Mouse (Mus musculus) forebrain, embryonic 15.5 days (tissue): ENCODE results near the gene Oasl1. TPM values are rescaled to one million over a fixed set of nuclear protein-coding genes. Genes with fewer than 3 reads are reported as not detected.

Source experiments
- ATAC-seq: fragments of 200-750 bp; cut with Nextera tagmentation; replicated peaks from 2 replicates; pipeline ENCODE4 v1.8.0; 2017; ENCODE audit warnings: mild to moderate bottlenecking, moderate TSS enrichment, moderate library complexity
- H3K27ac ChIP-seq: fragments of 300-500 bp; sonication (generic); replicated peaks from 2 replicates; pipeline ENCODE4 v1.5.1; 2015; ENCODE audit warnings: mild to moderate bottlenecking, inconsistent platforms
- H3K27me3 ChIP-seq: fragments of 300-500 bp; sonication (generic); 2 replicates; pipeline ENCODE4 v1.6.1; 2015; ENCODE audit warnings: inconsistent platforms
- H3K36me3 ChIP-seq: fragments of 300-500 bp; sonication (generic); 2 replicates; pipeline ENCODE4 v1.6.1; 2015; ENCODE audit warnings: mild to moderate bottlenecking, inconsistent platforms
- H3K4me1 ChIP-seq: fragments of 300-500 bp; sonication (generic); 2 replicates; pipeline ENCODE4 v1.6.1; 2015; ENCODE audit warnings: inconsistent platforms
- H3K4me2 ChIP-seq: fragments of 300-500 bp; sonication (generic); replicated peaks from 2 replicates; pipeline ENCODE4 v1.6.1; 2015; ENCODE audit warnings: mild to moderate bottlenecking, inconsistent platforms
- H3K4me3 ChIP-seq: fragments of 300-500 bp; sonication (generic); 2 replicates; pipeline ENCODE4 v1.5.1; 2015; ENCODE audit warnings: mild to moderate bottlenecking, inconsistent platforms
- H3K9ac ChIP-seq: fragments of 300-500 bp; sonication (generic); replicated peaks from 2 replicates; pipeline ENCODE4 v1.6.1; 2015; ENCODE audit warnings: mild to moderate bottlenecking, inconsistent platforms
- H3K9me3 ChIP-seq: fragments of 300-500 bp; sonication (generic); 2 replicates; pipeline ENCODE4 v1.6.1; 2016; ENCODE audit warnings: inconsistent platforms
- WGBS: fragments of 180-500 bp; shearing (Covaris S2); methylation state at CpG from one replicate; pipeline ENCODE4 v1.1.7; 2015; ENCODE audit warnings: mixed read lengths; 5-methylcytosine and 5-hydroxymethylcytosine counted together
- polyA plus RNA-seq: library from polyadenylated mRNA; unstranded; fragments of >200 nt; fragmentation: Nextera tagmentation; extraction: Ambion mirVana; gene quantifications from 2 replicates; pipeline ENCODE4 v1.2.1, GENCODE M21; 2015

The Oasl1 gene
- polyA plus RNA-seq, 1 experiment from 2014 or later: 0.23 TPM

DNA sequence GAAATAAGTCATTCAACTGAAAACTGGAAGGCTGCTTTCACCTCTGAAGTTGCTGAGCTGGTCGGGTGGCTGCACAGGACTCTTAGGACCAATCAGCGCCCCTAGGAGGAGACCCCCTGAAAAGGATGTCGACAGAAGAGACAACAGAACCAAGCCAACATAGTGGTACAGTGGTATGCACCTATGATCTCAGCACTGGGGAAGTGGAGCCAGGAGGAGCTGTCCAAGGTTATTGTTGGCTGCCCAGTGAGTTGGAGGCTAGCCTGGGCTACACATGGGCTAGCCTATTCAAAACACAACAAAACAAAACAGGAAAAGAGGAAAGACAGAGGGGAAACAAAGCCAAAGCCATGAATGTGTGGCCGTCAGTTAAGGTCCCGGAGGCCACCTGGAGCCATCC is 35.0 kb downstream of the Oasl1 start:
- Histone ChIP-seq H3K9ac (no peak overlapping the region), H3K9me3 (no peaks in the 10 kb centered on the region), H3K27ac (no peak overlapping the region), H3K4me1 (no peaks in the 10 kb centered on the region), H3K4me2 (no peak overlapping the region), H3K27me3 (no peaks in the 10 kb centered on the region), H3K36me3 (no peaks in the 10 kb centered on the region), H3K4me3 (no peak overlapping the region)
- WGBS: 82% methylated on average over 5 of the region's 5 CpGs
- no peak for ATAC-seq

- Histone ChIP-seq H3K9me3 (no peaks in the 10 kb centered on the region), H3K4me2 (no peak overlapping the region), H3K9ac (no peak overlapping the region), H3K27me3 (no peaks in the 10 kb centered on the region), H3K4me3 (no peak overlapping the region), H3K36me3 (no peaks in the 10 kb centered on the region), H3K27ac (no peak overlapping the region), H3K4me1 (no peaks in the 10 kb centered on the region)
- no peak for ATAC-seq
- WGBS: 65% methylated on average over 4 of the region's 4 CpGs
Observed at GRCm38 (mm10) chr5:114961590-114962360, 38.7 kb downstream of the Oasl1 start.

- Histone ChIP-seq H3K4me2 (no peak overlapping the region), H3K4me1 (no peaks in the 10 kb centered on the region), H3K4me3 (no peak overlapping the region), H3K27ac (no peak overlapping the region), H3K27me3 (no peaks in the 10 kb centered on the region), H3K9me3 (no peaks in the 10 kb centered on the region), H3K36me3 (no peaks in the 10 kb centered on the region), H3K9ac (no peak overlapping the region)
- ATAC-seq: no peak
- whole genome bisulfite sequencing: 77% methylated on average over 7 of the region's 7 CpGs
Observed at GRCm38 (mm10) chr5:114964315-114964966, 41.4 kb downstream of the Oasl1 start.

GRCm38 (mm10) chr5:114964967-114965898 is 42.2 kb downstream of the Oasl1 start:
- no peaks in the 10 kb centered on the region for H3K9me3 ChIP-seq
- no peaks in the 10 kb centered on the region for H3K27me3 ChIP-seq
- WGBS: 72% methylated on average over 17 of the region's 17 CpGs
- no peaks in the 10 kb centered on the region for H3K36me3 ChIP-seq
- no peaks in the 10 kb centered on the region for H3K4me1 ChIP-seq
- ATAC-seq: no peak
- no peak overlapping the region for H3K9ac ChIP-seq
- no peak overlapping the region for H3K4me2 ChIP-seq
- no peak overlapping the region for H3K27ac ChIP-seq
- no peak overlapping the region for H3K4me3 ChIP-seq

- Histone ChIP-seq H3K4me1 (no peaks in the 10 kb centered on the region), H3K27ac (no peak overlapping the region), H3K4me2 (no peak overlapping the region), H3K36me3 (no peaks in the 10 kb centered on the region), H3K9ac (no peak overlapping the region), H3K27me3 (no peaks in the 10 kb centered on the region), H3K4me3 (no peak overlapping the region), H3K9me3 (no peaks in the 10 kb centered on the region)
- WGBS: 44% methylated on average over 14 of the region's 14 CpGs
- ATAC-seq: no peak
Observed at GRCm38 (mm10) chr5:114967523-114968268, 44.7 kb downstream of the Oasl1 start.

DNA sequence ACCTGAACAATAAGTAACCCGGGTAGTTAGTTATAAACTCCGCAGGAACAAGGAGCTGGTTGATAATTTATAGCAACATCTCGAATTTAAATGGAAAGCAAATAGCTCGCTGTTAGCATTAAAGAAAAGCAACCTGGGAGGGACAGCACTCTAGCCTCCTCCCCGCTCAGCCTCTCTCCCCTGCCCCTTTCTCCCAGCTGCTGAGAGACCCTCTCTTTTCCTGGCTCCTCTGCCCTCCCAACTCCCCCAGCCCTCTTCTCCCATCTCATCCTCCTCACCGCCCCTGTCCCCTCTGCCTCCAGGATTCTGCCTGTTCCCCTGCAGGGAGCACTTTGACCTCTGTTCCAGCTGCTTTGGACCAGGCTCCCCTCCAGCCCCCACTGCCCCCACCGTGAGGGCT is 45.6 kb downstream of the Oasl1 start:
- ATAC-seq: no peak
- Histone ChIP-seq H3K9ac (no peak overlapping the region), H3K27me3 (no peaks in the 10 kb centered on the region), H3K36me3 (no peaks in the 10 kb centered on the region), H3K27ac (no peak overlapping the region), H3K4me3 (no peak overlapping the region), H3K4me2 (no peak overlapping the region), H3K4me1 (no peaks in the 10 kb centered on the region), H3K9me3 (no peaks in the 10 kb centered on the region)
- 19% methylated on average over 7 of the region's 7 CpGs for WGBS

DNA sequence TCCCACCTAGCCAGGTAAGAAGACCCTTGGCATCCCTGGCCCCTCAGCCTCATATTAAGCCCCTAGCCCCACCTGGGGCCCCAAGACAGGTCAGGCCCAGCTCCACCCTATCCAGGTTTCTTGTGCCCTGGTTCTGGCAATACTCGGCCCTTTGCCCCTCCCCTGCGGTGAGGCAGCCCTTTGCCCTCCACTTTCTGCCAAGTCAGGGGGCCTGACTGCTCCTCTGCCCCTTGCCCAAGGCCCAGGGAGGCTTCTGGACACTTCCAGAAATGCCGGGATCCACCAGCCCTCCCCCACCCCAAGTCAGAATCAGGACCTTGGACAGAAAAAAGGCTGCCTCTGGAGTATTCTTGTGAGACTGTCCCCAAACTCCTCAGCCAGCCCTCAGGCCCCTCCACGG is 46.0 kb downstream of the Oasl1 start:
- no peaks in the 10 kb centered on the region for H3K27me3 ChIP-seq
- no peaks in the 10 kb centered on the region for H3K4me1 ChIP-seq
- no peaks in the 10 kb centered on the region for H3K9me3 ChIP-seq
- no peak for ATAC-seq
- H3K4me2 ChIP-seq: no peak overlapping the region
- WGBS: 19% methylated on average over 4 of the region's 4 CpGs
- H3K9ac ChIP-seq: no peak overlapping the region
- H3K27ac ChIP-seq: no peak overlapping the region
- no peak overlapping the region for H3K4me3 ChIP-seq
- no peaks in the 10 kb centered on the region for H3K36me3 ChIP-seq

- 38% methylated on average over 13 of the region's 13 CpGs for WGBS
- no peaks in the 10 kb centered on the region for H3K27me3 ChIP-seq
- no peak for ATAC-seq
- no peaks in the 10 kb centered on the region for H3K4me1 ChIP-seq
- no peaks in the 10 kb centered on the region for H3K9me3 ChIP-seq
- H3K27ac ChIP-seq: no peak overlapping the region
- H3K9ac ChIP-seq: no peak overlapping the region
- no peak overlapping the region for H3K4me2 ChIP-seq
- H3K36me3 ChIP-seq: no peaks in the 10 kb centered on the region
- no peak overlapping the region for H3K4me3 ChIP-seq
Observed at GRCm38 (mm10) chr5:114969609-114970215, 46.7 kb downstream of the Oasl1 start.

DNA sequence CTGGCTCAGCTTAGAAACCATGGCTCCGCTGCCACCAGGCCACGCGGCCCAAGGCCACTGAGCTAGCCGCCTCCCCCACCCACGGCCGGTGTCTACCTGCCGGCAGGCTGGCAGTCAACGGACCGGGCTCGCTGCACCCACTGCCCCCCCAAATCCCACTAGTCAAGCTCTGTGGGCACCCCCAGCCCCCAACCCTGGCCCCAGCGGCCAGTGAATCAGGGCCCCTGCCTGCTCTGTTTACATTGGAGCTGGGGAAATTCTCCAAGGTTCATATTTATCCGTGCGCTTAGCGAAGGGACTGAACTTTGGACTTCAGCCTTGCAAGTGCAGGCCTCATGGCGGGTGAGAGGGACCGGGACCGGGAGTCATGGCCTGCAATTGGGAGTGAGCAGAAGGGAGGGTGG is 47.8 kb downstream of the Oasl1 start, which contains the start of gene Hnf1a:
Hnf1a (minus strand) TSS at position 271 of the 404 bp plus-strand sequence.
- H3K36me3 ChIP-seq: no peaks in the 10 kb centered on the region
- H3K9ac ChIP-seq: no peak within 1 kb of the TSS
- no peaks in the 10 kb centered on the region for H3K27me3 ChIP-seq
- H3K27ac ChIP-seq: no peak within 1 kb of the TSS
- no peak within 1 kb of the TSS for H3K4me3 ChIP-seq
- no peaks in the 10 kb centered on the region for H3K4me1 ChIP-seq
- ATAC-seq: no peak
- 88% methylated on average over 17 of the region's 17 CpGs for WGBS
- H3K9me3 ChIP-seq: no peaks in the 10 kb centered on the region
- no peak within 1 kb of the TSS for H3K4me2 ChIP-seq

DNA sequence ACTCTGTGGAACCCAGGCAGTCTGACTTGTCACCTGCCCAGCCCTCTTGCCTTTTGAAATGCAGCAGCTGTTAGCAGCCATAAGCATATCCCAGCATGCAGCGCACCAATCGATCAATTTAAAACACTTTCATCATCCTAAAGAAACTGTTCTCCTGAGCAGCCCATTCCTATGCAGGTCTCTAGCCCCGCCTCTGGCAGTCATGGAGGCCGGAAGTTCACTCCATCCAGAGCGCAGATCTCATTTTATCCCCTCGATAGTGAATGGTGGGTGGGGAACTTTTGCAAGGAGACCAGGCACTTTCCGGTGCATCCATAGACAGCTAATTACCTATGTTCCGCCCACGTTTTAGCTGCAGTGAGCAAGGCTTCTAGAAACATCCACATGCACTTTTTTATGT is 49.2 kb downstream of the Oasl1 start:
- H3K4me3 ChIP-seq: no peak overlapping the region
- H3K4me2 ChIP-seq: no peak overlapping the region
- no peaks in the 10 kb centered on the region for H3K27me3 ChIP-seq
- 83% methylated on average over 9 of the region's 9 CpGs for WGBS
- no peaks in the 10 kb centered on the region for H3K36me3 ChIP-seq
- no peaks in the 10 kb centered on the region for H3K4me1 ChIP-seq
- H3K27ac ChIP-seq: no peak overlapping the region
- no peaks in the 10 kb centered on the region for H3K9me3 ChIP-seq
- H3K9ac ChIP-seq: no peak overlapping the region
- no peak for ATAC-seq

DNA sequence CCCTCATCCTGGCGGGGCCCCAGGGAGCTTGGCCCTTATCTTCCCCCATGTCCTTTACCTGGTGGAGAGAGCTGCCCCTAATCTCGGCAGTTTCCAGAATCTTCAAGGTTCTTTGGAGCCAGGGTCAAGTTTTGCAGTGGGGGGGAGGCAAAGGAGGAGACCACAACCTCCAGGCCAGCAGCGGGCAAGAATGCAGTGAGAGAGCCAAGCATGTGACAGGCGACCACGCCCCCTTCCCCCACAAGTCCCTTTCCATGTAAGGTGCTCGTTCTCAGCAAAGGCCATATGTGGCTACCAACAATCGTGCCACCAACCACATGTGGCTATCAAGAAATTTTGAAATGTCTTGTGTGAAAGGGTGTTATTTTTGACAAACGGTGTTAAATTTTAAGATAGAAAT is 50.1 kb downstream of the Oasl1 start:
- Histone ChIP-seq H3K9ac (no peak overlapping the region), H3K4me1 (no peaks in the 10 kb centered on the region), H3K4me3 (no peak overlapping the region), H3K4me2 (no peak overlapping the region), H3K27ac (no peak overlapping the region), H3K27me3 (no peaks in the 10 kb centered on the region), H3K9me3 (no peaks in the 10 kb centered on the region), H3K36me3 (no peaks in the 10 kb centered on the region)
- WGBS: 85% methylated on average over 8 of the region's 8 CpGs
- no peak for ATAC-seq
